Mouse (Mus musculus) spleen, adult 2 months (tissue): ENCODE measurements around the gene Tbx3.

Experiments used
- CTCF ChIP-seq: fragments of 200-500 bp; IDR thresholded peaks from 2 replicates; pipeline ENCODE4 v1.5.1; 2011; ENCODE audit warnings: mild to moderate bottlenecking, inconsistent platforms; ENCODE audit not compliant: insufficient read depth, insufficient read length, insufficient replicate concordance; ENCODE audit errors: extremely low read depth
- POLR2A ChIP-seq: fragments of 200-500 bp; IDR thresholded peaks from 2 replicates; pipeline ENCODE4 v1.6.1; 2011; ENCODE audit warnings: low read depth, low read length, inconsistent platforms

DNA sequence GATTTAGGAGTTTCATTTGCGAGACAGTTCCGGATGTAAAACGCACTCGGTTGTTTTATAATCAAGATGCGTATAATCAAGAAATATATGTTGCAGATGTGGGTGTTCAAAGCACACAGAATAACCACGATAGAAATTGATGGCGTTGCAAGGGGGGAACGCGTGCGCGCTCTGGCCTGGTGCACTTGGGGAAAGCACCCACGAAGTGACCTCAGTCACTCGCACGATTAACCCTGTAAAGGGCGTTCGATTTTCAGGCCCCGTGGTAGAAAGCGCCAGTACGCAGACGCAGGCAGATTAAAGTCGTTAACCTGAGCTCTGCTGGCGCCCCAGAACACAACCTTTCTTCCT, 17.4 kb downstream of the Tbx3 start:
- TF ChIP-seq CTCF = no peak
- TF ChIP-seq POLR2A = no peak
